In the genomic region with DNA sequence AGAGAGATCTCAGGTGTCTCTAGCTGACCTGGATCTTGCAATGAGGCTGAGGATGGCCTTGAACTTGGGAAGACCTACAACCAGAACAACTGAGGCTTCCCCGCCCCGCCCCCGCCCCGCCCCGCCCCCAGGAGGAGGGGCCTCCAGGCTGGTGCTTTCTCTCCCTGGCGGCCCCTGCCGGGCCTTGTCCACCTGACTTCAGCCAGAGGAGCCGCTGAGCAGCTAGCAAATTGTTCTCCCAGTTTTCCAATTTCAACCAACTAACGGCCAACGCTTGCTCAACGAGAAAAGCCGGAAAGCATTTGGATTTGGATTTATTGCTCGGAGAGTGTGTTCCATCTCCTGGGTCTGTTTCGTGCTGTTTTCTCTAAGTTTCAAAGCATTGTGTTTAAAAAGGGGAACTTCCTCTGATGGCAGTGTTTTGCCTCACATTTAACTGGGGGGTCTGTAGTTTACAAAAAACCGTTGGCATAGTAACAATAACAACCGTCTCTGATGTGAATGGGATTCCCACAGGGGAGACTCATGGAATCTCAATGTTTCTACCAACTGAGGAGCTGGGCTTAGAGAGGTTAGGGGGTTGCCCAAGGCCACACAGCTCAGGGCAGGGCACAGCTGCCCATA, we compare ENCODE assay signal across 9 mouse cellular contexts. TPM values are rescaled to one million over a fixed set of nuclear protein-coding genes. Genes with fewer than 3 reads are reported as not detected.
DNase-seq lines count a peak whose midpoint lies in the region; ATAC-seq lines count a peak whose summit lies in the region.
"Had no signal": no experiment of that assay in that cellular context is flagged by ENCODE, and none has a peak within 500 bp of the region (broad histone marks: within the 10 kb centered on the region; RNA-seq: fewer than 3 reads in every experiment).

No protein-coding gene starts in this region.

- 12% methylated on average over 16 of the region's 16 CpGs for WGBS in intestine, embryonic 14.5 days
- WGBS in intestine, embryonic 15.5 days: 18% methylated on average over 16 of the region's 16 CpGs
- WGBS in embryonic facial prominence, embryonic 14.5 days: 14% methylated on average over 11 of the region's 16 CpGs

- 0 out of 2 replicates have a peak overlapping the region, but pooled peaks have one; percentile 4 for H3K27ac ChIP-seq in intestine, embryonic 14.5 days (ENCODE audit: low read depth)
- no peak overlapping the region for H3K27ac ChIP-seq in intestine, embryonic 15.5 days
- peak overlapping the region; percentile 65 for H3K27ac ChIP-seq in embryonic facial prominence, embryonic 14.5 days (replicated peaks; ENCODE audit: low read depth, low read length)
- H3K27ac ChIP-seq: forebrain, embryonic 13.5 days had no signal

- no peaks in the 10 kb centered on the region for H3K9me3 ChIP-seq in intestine, embryonic 14.5 days (ENCODE audit: control insufficient read depth, low read length)
- no peaks in the 10 kb centered on the region for H3K9me3 ChIP-seq in intestine, embryonic 15.5 days
- H3K9me3 ChIP-seq in embryonic facial prominence, embryonic 14.5 days (ENCODE audit: control insufficient read depth, low read length): no peaks in the 10 kb centered on the region
- H3K9me3 ChIP-seq: forebrain, embryonic 13.5 days had no signal

- H3K27me3 ChIP-seq in intestine, embryonic 14.5 days (replicated peaks; ENCODE audit: control insufficient read depth, insufficient read depth, low read length): no peaks in the 10 kb centered on the region
- H3K27me3 ChIP-seq in intestine, embryonic 15.5 days (replicated peaks): no peaks in the 10 kb centered on the region
- H3K27me3 ChIP-seq in embryonic facial prominence, embryonic 14.5 days (replicated peaks; ENCODE audit: control insufficient read depth, insufficient read depth, low read length): no peaks in the 10 kb centered on the region
- H3K27me3 ChIP-seq: forebrain, embryonic 13.5 days had no signal

- H3K4me2 ChIP-seq in intestine, embryonic 14.5 days (ENCODE audit: low read length): no peak overlapping the region
- no peak overlapping the region for H3K4me2 ChIP-seq in intestine, embryonic 15.5 days (replicated peaks)
- peak overlapping the region; percentile 26; the same call in 1 of the 2 replicates for H3K4me2 ChIP-seq in embryonic facial prominence, embryonic 14.5 days (ENCODE audit: low read depth, low read length)
- H3K4me2 ChIP-seq: forebrain, embryonic 13.5 days had no signal

- H3K36me3 ChIP-seq in intestine, embryonic 14.5 days (ENCODE audit: control insufficient read depth, insufficient read depth, low read length): no peaks in the 10 kb centered on the region
- H3K36me3 ChIP-seq in intestine, embryonic 15.5 days: no peaks in the 10 kb centered on the region
- H3K36me3 ChIP-seq in embryonic facial prominence, embryonic 14.5 days (ENCODE audit: control insufficient read depth, insufficient read depth, low read length): no peaks in the 10 kb centered on the region

- no peak for ATAC-seq in intestine, embryonic 14.5 days (replicated peaks; ENCODE audit: low FRiP score, low TSS enrichment, low read depth)
- no peak for ATAC-seq in intestine, embryonic 15.5 days
- peak; percentile 20; the same call in 1 of the 2 replicates for ATAC-seq in embryonic facial prominence, embryonic 14.5 days (ENCODE audit: low read depth)
- ATAC-seq in megakaryocyte, adult 5-6 weeks (ENCODE audit: poor library complexity, severe bottlenecking): peak; percentile 66
- no peak for ATAC-seq in cerebellum, adult (ENCODE audit: insufficient number of reproducible peaks, low FRiP score, low TSS enrichment)
- ATAC-seq: forebrain, embryonic 13.5 days had no signal

- DNase-seq in intestine, embryonic 14.5 days (ENCODE audit: low spot score): no peak
- peak; percentile 63 for DNase-seq in MEL-GATA-1-ER (ENCODE audit: extremely low read depth, low read depth)
- DNase-seq in embryonic facial prominence, embryonic 14.5 days (ENCODE audit: low spot score): peak; percentile 35
- DNase-seq in right cerebral cortex, adult 2 months (ENCODE audit: low spot score in 2 of 2): no peak
- no peak for DNase-seq in adrenal gland, postnatal 4 days (ENCODE audit: low spot score in 2 of 2)

- peaks cover 10% of the 10 kb centered on the region for H3K4me1 ChIP-seq in intestine, embryonic 14.5 days (replicated peaks; ENCODE audit: control insufficient read depth, insufficient read depth, low read length)
- peaks cover 6% of the 10 kb centered on the region; the same call in 1 of the 2 replicates for H3K4me1 ChIP-seq in intestine, embryonic 15.5 days (replicated peaks)
- peaks cover 8% of the 10 kb centered on the region for H3K4me1 ChIP-seq in embryonic facial prominence, embryonic 14.5 days (ENCODE audit: control insufficient read depth, insufficient read depth, low read length)

- no peak overlapping the region for H3K4me3 ChIP-seq in intestine, embryonic 14.5 days (ENCODE audit: low read depth, low read length)
- no peak overlapping the region for H3K4me3 ChIP-seq in intestine, embryonic 15.5 days (replicated peaks)
- no peak overlapping the region for H3K4me3 ChIP-seq in embryonic facial prominence, embryonic 14.5 days (ENCODE audit: low read depth, low read length)
- H3K4me3 ChIP-seq: forebrain, embryonic 13.5 days had no signal

- H3K9ac ChIP-seq in intestine, embryonic 14.5 days (ENCODE audit: low read length): no peak overlapping the region
- H3K9ac ChIP-seq in intestine, embryonic 15.5 days: no peak overlapping the region
- 0 out of 2 replicates have a peak overlapping the region, but pooled peaks have one; percentile 31 for H3K9ac ChIP-seq in embryonic facial prominence, embryonic 14.5 days (ENCODE audit: low read depth, low read length)
- H3K9ac ChIP-seq: forebrain, embryonic 13.5 days had no signal

RNA-seq across cellular contexts. Expression of a gene that starts 5.8 kb away (rescaled TPM):
- polyA plus RNA-seq in intestine, embryonic 14.5 days (2014; fragmentation: Nextera tagmentation; extraction: Ambion mirVana): 14.7 and 15.6 TPM in 2 replicates
- polyA plus RNA-seq in intestine, embryonic 15.5 days (2015; fragmentation: Nextera tagmentation; extraction: Ambion mirVana): 15.3 and 25.1 TPM in 2 replicates
- polyA plus RNA-seq in embryonic facial prominence, embryonic 14.5 days (2014; fragmentation: Nextera tagmentation; extraction: Ambion mirVana): 22.8 and 24.7 TPM in 2 replicates
- 24.9 and 25.4 TPM in 2 replicates for total RNA-seq in megakaryocyte, adult 5-6 weeks (2015)
- 6.3 and 8.2 TPM in 2 replicates for total RNA-seq in megakaryocyte, adult 5-6 weeks (2017)
- 10 to 100 TPM; 49.4 to 52.7 TPM for total RNA-seq in adrenal gland, postnatal 4 days (2021)

RNA-seq across cellular contexts. Expression of a gene that starts 22.6 kb away (rescaled TPM):
- 109 and 117 TPM in 2 replicates for polyA plus RNA-seq in intestine, embryonic 14.5 days (2014; fragmentation: Nextera tagmentation; extraction: Ambion mirVana)
- polyA plus RNA-seq in intestine, embryonic 15.5 days (2015; fragmentation: Nextera tagmentation; extraction: Ambion mirVana): 88.3 and 96.4 TPM in 2 replicates
- 126 and 137 TPM in 2 replicates for polyA plus RNA-seq in embryonic facial prominence, embryonic 14.5 days (2014; fragmentation: Nextera tagmentation; extraction: Ambion mirVana)
- 40.4 and 48.1 TPM in 2 replicates for total RNA-seq in megakaryocyte, adult 5-6 weeks (2015)
- total RNA-seq in megakaryocyte, adult 5-6 weeks (2017): 33.6 and 38.3 TPM in 2 replicates
- 100 to 1,000 TPM; 123 to 134 TPM for total RNA-seq in adrenal gland, postnatal 4 days (2021)

RNA-seq across cellular contexts. Expression of a gene that starts 46.9 kb away (rescaled TPM):
- 7.8 and 8.2 TPM in 2 replicates for polyA plus RNA-seq in intestine, embryonic 14.5 days (2014; fragmentation: Nextera tagmentation; extraction: Ambion mirVana)
- 16.0 and 18.0 TPM in 2 replicates for polyA plus RNA-seq in intestine, embryonic 15.5 days (2015; fragmentation: Nextera tagmentation; extraction: Ambion mirVana)
- polyA plus RNA-seq in embryonic facial prominence, embryonic 14.5 days (2014; fragmentation: Nextera tagmentation; extraction: Ambion mirVana): 3.9 and 4.4 TPM in 2 replicates
- 3.7 and 3.9 TPM in 2 replicates for total RNA-seq in megakaryocyte, adult 5-6 weeks (2015)
- 12.6 and 17.0 TPM in 2 replicates for total RNA-seq in megakaryocyte, adult 5-6 weeks (2017)
- total RNA-seq in adrenal gland, postnatal 4 days (2021): 1 to 10 TPM; 4.7 to 5.4 TPM

Comparison
In these comparisons a context has a peak if more than half of its experiments do, and no peak if none do; other contexts are left out.
1. ATAC-seq: peak in embryonic facial prominence, embryonic 14.5 days (single experiment) and megakaryocyte, adult 5-6 weeks (single experiment); none in intestine, embryonic 14.5 days (single experiment), intestine, embryonic 15.5 days (single experiment) and cerebellum, adult (single experiment).
2. DNase-seq: peak in MEL-GATA-1-ER (single experiment) and embryonic facial prominence, embryonic 14.5 days (single experiment); none in intestine, embryonic 14.5 days (single experiment), right cerebral cortex, adult 2 months (0 of 2) and adrenal gland, postnatal 4 days (0 of 2).